Mouse (Mus musculus): ENCODE data around the gene Hoxa9. TPM values are rescaled to one million over a fixed set of nuclear protein-coding genes. Genes with fewer than 3 reads are reported as not detected.

Gene Hoxa9
- polyA plus RNA-seq, 1 experiment from 2014 or later: 0.06 TPM

- no peak for ATAC-seq (ENCODE audit: low read depth)
- H3K9me3 ChIP-seq (ENCODE audit: control insufficient read depth, low read length): no peaks in the 10 kb centered on the region
- H3K4me2 ChIP-seq (ENCODE audit: low read depth, low read length): peak overlapping the region; percentile 73
- H3K27ac ChIP-seq (ENCODE audit: low read length): peak overlapping the region; percentile 80
- H3K9ac ChIP-seq (ENCODE audit: low read length): peak overlapping the region; percentile 2; the same call in 1 of the 2 replicates
- peak overlapping the region; percentile 23 for H3K4me3 ChIP-seq (ENCODE audit: low read length)
- peaks cover 58% of the 10 kb centered on the region for H3K27me3 ChIP-seq (ENCODE audit: control insufficient read depth, insufficient read depth, low read depth, low read length)
- no peaks in the 10 kb centered on the region for H3K36me3 ChIP-seq (ENCODE audit: control insufficient read depth, insufficient read depth, low read length)
- H3K4me1 ChIP-seq (replicated peaks; ENCODE audit: control insufficient read depth, insufficient read depth, low read length): no peaks in the 10 kb centered on the region; the same call in 1 of the 2 replicates
Measured at GRCm38 (mm10) chr6:52207684-52207976, 23.3 kb downstream of the Hoxa9 start.

- 36% methylated on average over 4 of the region's 4 CpGs for WGBS
- H3K4me2 ChIP-seq (ENCODE audit: low read depth, low read length): peak overlapping the region; percentile 73
- no peaks in the 10 kb centered on the region for H3K4me1 ChIP-seq (replicated peaks; ENCODE audit: control insufficient read depth, insufficient read depth, low read length)
- H3K27ac ChIP-seq (ENCODE audit: low read length): peak overlapping the region; percentile 80
- H3K9me3 ChIP-seq (ENCODE audit: control insufficient read depth, low read length): no peaks in the 10 kb centered on the region
- peak overlapping the region; percentile 85 for H3K4me3 ChIP-seq (ENCODE audit: low read length)
- peaks cover 54% of the 10 kb centered on the region for H3K27me3 ChIP-seq (ENCODE audit: control insufficient read depth, insufficient read depth, low read depth, low read length)
- no peaks in the 10 kb centered on the region for H3K36me3 ChIP-seq (ENCODE audit: control insufficient read depth, insufficient read depth, low read length)
- peak overlapping the region; percentile 2 for H3K9ac ChIP-seq (ENCODE audit: low read length)
- ATAC-seq (ENCODE audit: low read depth): no peak
Measured at GRCm38 (mm10) chr6:52206882-52207683, 23.8 kb downstream of the Hoxa9 start.

- no peaks in the 10 kb centered on the region for H3K9me3 ChIP-seq (ENCODE audit: control insufficient read depth, low read length)
- H3K4me2 ChIP-seq (ENCODE audit: low read depth, low read length): peak overlapping the region; percentile 73
- no peaks in the 10 kb centered on the region for H3K36me3 ChIP-seq (ENCODE audit: control insufficient read depth, insufficient read depth, low read length)
- peak overlapping the region; percentile 59 for H3K9ac ChIP-seq (ENCODE audit: low read length)
- peak overlapping the region; percentile 85 for H3K4me3 ChIP-seq (ENCODE audit: low read length)
- ATAC-seq (ENCODE audit: low read depth): no peak
- 15% methylated on average over 55 of the region's 55 CpGs for WGBS
- H3K27me3 ChIP-seq (ENCODE audit: control insufficient read depth, insufficient read depth, low read depth, low read length): peaks cover 51% of the 10 kb centered on the region
- H3K27ac ChIP-seq (ENCODE audit: low read length): peak overlapping the region; percentile 73
- H3K4me1 ChIP-seq (replicated peaks; ENCODE audit: control insufficient read depth, insufficient read depth, low read length): peaks cover 2% of the 10 kb centered on the region; the same call in 1 of the 2 replicates
Measured at GRCm38 (mm10) chr6:52205638-52206621, 25.0 kb downstream of the Hoxa9 start.

- H3K4me2 ChIP-seq (ENCODE audit: low read depth, low read length): peak overlapping the region; percentile 73
- H3K4me1 ChIP-seq (replicated peaks; ENCODE audit: control insufficient read depth, insufficient read depth, low read length): peaks cover 2% of the 10 kb centered on the region; the same call in 1 of the 2 replicates
- peak overlapping the region; percentile 59 for H3K9ac ChIP-seq (ENCODE audit: low read length)
- peak overlapping the region; percentile 85 for H3K4me3 ChIP-seq (ENCODE audit: low read length)
- no peaks in the 10 kb centered on the region for H3K9me3 ChIP-seq (ENCODE audit: control insufficient read depth, low read length)
- no peaks in the 10 kb centered on the region for H3K36me3 ChIP-seq (ENCODE audit: control insufficient read depth, insufficient read depth, low read length)
- H3K27me3 ChIP-seq (ENCODE audit: control insufficient read depth, insufficient read depth, low read depth, low read length): peaks cover 53% of the 10 kb centered on the region
- H3K27ac ChIP-seq (ENCODE audit: low read length): peak overlapping the region; percentile 73
- WGBS: 12% methylated on average over 14 of the region's 14 CpGs
- ATAC-seq (ENCODE audit: low read depth): no peak
Measured at GRCm38 (mm10) chr6:52205221-52205620, 25.7 kb downstream of the Hoxa9 start.

GRCm38 (mm10) chr6:52204050-52204752 is 26.7 kb downstream of the Hoxa9 start, which contains the start of gene Hoxa5:
Gene Hoxa5 (minus strand): TSS chr6:52204587.
- peak; percentile 91 for ATAC-seq (ENCODE audit: low read depth)
- peak within 1 kb of the TSS; percentile 85 for H3K4me3 ChIP-seq (ENCODE audit: low read length)
- WGBS: under 1% methylated on average over 65 of the region's 65 CpGs
- peak within 1 kb of the TSS; percentile 97 for H3K9ac ChIP-seq (ENCODE audit: low read length)
- H3K27ac ChIP-seq (ENCODE audit: low read length): peak within 1 kb of the TSS; percentile 93
- peaks cover 55% of the 10 kb centered on the region for H3K27me3 ChIP-seq (ENCODE audit: control insufficient read depth, insufficient read depth, low read depth, low read length)
- H3K36me3 ChIP-seq (ENCODE audit: control insufficient read depth, insufficient read depth, low read length): no peaks in the 10 kb centered on the region
- peaks cover 2% of the 10 kb centered on the region; the same call in 1 of the 2 replicates for H3K4me1 ChIP-seq (replicated peaks; ENCODE audit: control insufficient read depth, insufficient read depth, low read length)
- peak within 1 kb of the TSS; percentile 73 for H3K4me2 ChIP-seq (ENCODE audit: low read depth, low read length)
- no peaks in the 10 kb centered on the region for H3K9me3 ChIP-seq (ENCODE audit: control insufficient read depth, low read length)

GRCm38 (mm10) chr6:52203371-52204049 is 27.4 kb downstream of the Hoxa9 start:
- H3K4me3 ChIP-seq (ENCODE audit: low read length): peak overlapping the region; percentile 85
- no peaks in the 10 kb centered on the region for H3K9me3 ChIP-seq (ENCODE audit: control insufficient read depth, low read length)
- peak overlapping the region; percentile 93 for H3K27ac ChIP-seq (ENCODE audit: low read length)
- ATAC-seq (ENCODE audit: low read depth): no peak; the same call in 1 of the 2 replicates
- peak overlapping the region; percentile 73 for H3K4me2 ChIP-seq (ENCODE audit: low read depth, low read length)
- peaks cover 55% of the 10 kb centered on the region for H3K27me3 ChIP-seq (ENCODE audit: control insufficient read depth, insufficient read depth, low read depth, low read length)
- peaks cover 6% of the 10 kb centered on the region for H3K4me1 ChIP-seq (replicated peaks; ENCODE audit: control insufficient read depth, insufficient read depth, low read length)
- H3K36me3 ChIP-seq (ENCODE audit: control insufficient read depth, insufficient read depth, low read length): no peaks in the 10 kb centered on the region
- H3K9ac ChIP-seq (ENCODE audit: low read length): peak overlapping the region; percentile 97
- under 1% methylated on average over 45 of the region's 46 CpGs for WGBS

GRCm38 (mm10) chr6:52203121-52203370 is 27.8 kb downstream of the Hoxa9 start:
- Histone ChIP-seq H3K4me3 (ENCODE audit: low read length) (peak overlapping the region; percentile 85), H3K9ac (ENCODE audit: low read length) (peak overlapping the region; percentile 97), H3K9me3 (ENCODE audit: control insufficient read depth, low read length) (no peaks in the 10 kb centered on the region), H3K4me1 (replicated peaks; ENCODE audit: control insufficient read depth, insufficient read depth, low read length) (peaks cover 7% of the 10 kb centered on the region), H3K27me3 (ENCODE audit: control insufficient read depth, insufficient read depth, low read depth, low read length) (peaks cover 51% of the 10 kb centered on the region), H3K27ac (ENCODE audit: low read length) (peak overlapping the region; percentile 93), H3K36me3 (ENCODE audit: control insufficient read depth, insufficient read depth, low read length) (no peaks in the 10 kb centered on the region), H3K4me2 (ENCODE audit: low read depth, low read length) (peak overlapping the region; percentile 73)
- 2% methylated on average over 10 of the region's 10 CpGs for WGBS
- no peak for ATAC-seq (ENCODE audit: low read depth)

GRCm38 (mm10) chr6:52202362-52203120 is 28.3 kb downstream of the Hoxa9 start:
- peak overlapping the region; percentile 85 for H3K4me3 ChIP-seq (ENCODE audit: low read length)
- no peak for ATAC-seq (ENCODE audit: low read depth)
- peaks cover 9% of the 10 kb centered on the region for H3K4me1 ChIP-seq (replicated peaks; ENCODE audit: control insufficient read depth, insufficient read depth, low read length)
- H3K9ac ChIP-seq (ENCODE audit: low read length): peak overlapping the region; percentile 97
- 5% methylated on average over 22 of the region's 22 CpGs for WGBS
- H3K4me2 ChIP-seq (ENCODE audit: low read depth, low read length): peak overlapping the region; percentile 73
- peak overlapping the region; percentile 93 for H3K27ac ChIP-seq (ENCODE audit: low read length)
- no peaks in the 10 kb centered on the region for H3K9me3 ChIP-seq (ENCODE audit: control insufficient read depth, low read length)
- H3K36me3 ChIP-seq (ENCODE audit: control insufficient read depth, insufficient read depth, low read length): no peaks in the 10 kb centered on the region
- peaks cover 52% of the 10 kb centered on the region for H3K27me3 ChIP-seq (ENCODE audit: control insufficient read depth, insufficient read depth, low read depth, low read length)
